ENCODE assay signal across 9 mouse cellular contexts in the genomic region with DNA sequence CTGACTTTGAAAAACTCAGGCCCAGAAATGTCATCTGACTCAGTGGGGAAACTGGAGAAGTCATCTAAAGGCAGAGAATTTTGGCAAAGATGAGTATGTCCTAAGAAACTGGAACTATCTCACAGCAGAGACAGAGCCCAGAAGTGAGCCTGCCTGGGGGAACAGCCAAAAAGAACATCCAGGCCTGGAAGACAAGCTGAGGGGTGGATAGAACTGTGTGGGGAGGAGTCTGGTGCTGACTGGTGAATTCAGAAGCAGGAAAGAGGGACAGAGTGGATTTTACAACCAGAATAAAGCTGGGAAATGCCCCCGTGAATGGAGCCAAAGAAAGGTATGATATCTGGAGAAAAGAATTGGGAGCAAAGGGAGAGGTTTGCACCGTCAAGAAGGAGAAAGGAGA. TPM values are rescaled to one million over a fixed set of nuclear protein-coding genes. Genes with fewer than 3 reads are reported as not detected.
A peak's percentile ranks its signal among the peaks of the same experiment; 100 is the strongest.
DNase-seq lines count a peak whose midpoint lies in the region; ATAC-seq and TF ChIP-seq lines count a peak whose summit lies in the region.
"Had no signal": no experiment of that assay in that cellular context is flagged by ENCODE, and none has a peak within 500 bp of the region (broad histone marks: within the 10 kb centered on the region; RNA-seq: fewer than 3 reads in every experiment).

TSS of gene Aldh1a1 (plus strand) at position 225 of the 400 bp plus-strand sequence.

- WGBS in cerebellum, adult 2 months = 45% methylated on average over 2 of the region's 2 CpGs
- 71% methylated on average over 2 of the region's 2 CpGs for WGBS in heart, embryonic 10.5 days
- 79% methylated on average over 2 of the region's 2 CpGs for WGBS in lung, embryonic 14.5 days
- 78% methylated on average over 2 of the region's 2 CpGs for WGBS in forebrain, embryonic 12.5 days
- 84% methylated on average over 2 of the region's 2 CpGs for WGBS in hindbrain, embryonic 10.5 days

- H3K9me3 ChIP-seq in heart, embryonic 10.5 days = no peaks in the 10 kb centered on the region
- H3K9me3 ChIP-seq in lung, embryonic 14.5 days (ENCODE audit: low read depth, low read length) = no peaks in the 10 kb centered on the region
- no peaks in the 10 kb centered on the region for H3K9me3 ChIP-seq in forebrain, embryonic 12.5 days
- no peaks in the 10 kb centered on the region for H3K9me3 ChIP-seq in hindbrain, embryonic 10.5 days

- no peak within 1 kb of the TSS for H3K4me3 ChIP-seq in cerebellum, adult 2 months (replicated peaks; ENCODE audit: insufficient read depth, low read depth, low read length)
- H3K4me3 ChIP-seq in heart, embryonic 10.5 days = no peak within 1 kb of the TSS
- no peak within 1 kb of the TSS for H3K4me3 ChIP-seq in lung, embryonic 14.5 days (ENCODE audit: low read depth, low read length)
- no peak within 1 kb of the TSS for H3K4me3 ChIP-seq in forebrain, embryonic 12.5 days (replicated peaks)
- no peak within 1 kb of the TSS for H3K4me3 ChIP-seq in hindbrain, embryonic 10.5 days

- H3K9ac ChIP-seq in lung, embryonic 14.5 days = no peak within 1 kb of the TSS
- no peak within 1 kb of the TSS for H3K9ac ChIP-seq in forebrain, embryonic 12.5 days
- H3K9ac ChIP-seq: liver, embryonic 14.5 days had no signal

- H3K4me1 ChIP-seq in cerebellum, adult 2 months (ENCODE audit: control insufficient read depth, insufficient read depth, low read length) = no peaks in the 10 kb centered on the region
- H3K4me1 ChIP-seq in heart, embryonic 10.5 days = no peaks in the 10 kb centered on the region
- H3K4me1 ChIP-seq in lung, embryonic 14.5 days (ENCODE audit: insufficient read depth) = no peaks in the 10 kb centered on the region
- no peaks in the 10 kb centered on the region for H3K4me1 ChIP-seq in forebrain, embryonic 12.5 days
- no peaks in the 10 kb centered on the region for H3K4me1 ChIP-seq in hindbrain, embryonic 10.5 days (replicated peaks)

- H3K27me3 ChIP-seq in cerebellum, adult 2 months (ENCODE audit: control insufficient read depth, insufficient read depth, low read length) = no peaks in the 10 kb centered on the region; the same call in 1 of the 2 replicates
- no peaks in the 10 kb centered on the region for H3K27me3 ChIP-seq in heart, embryonic 10.5 days (ENCODE audit: insufficient read depth, poor library complexity, severe bottlenecking)
- no peaks in the 10 kb centered on the region for H3K27me3 ChIP-seq in lung, embryonic 14.5 days (ENCODE audit: insufficient read depth, low read length)
- H3K27me3 ChIP-seq in forebrain, embryonic 12.5 days = no peaks in the 10 kb centered on the region
- H3K27me3 ChIP-seq in hindbrain, embryonic 10.5 days (ENCODE audit: insufficient read depth, poor library complexity, severe bottlenecking) = no peaks in the 10 kb centered on the region

- H3K27ac ChIP-seq in cerebellum, adult 2 months (ENCODE audit: insufficient read depth, low read length) = no peak within 1 kb of the TSS; the same call in 1 of the 2 replicates
- no peak within 1 kb of the TSS for H3K27ac ChIP-seq in heart, embryonic 10.5 days
- no peak within 1 kb of the TSS for H3K27ac ChIP-seq in lung, embryonic 14.5 days (ENCODE audit: low read depth)
- H3K27ac ChIP-seq in forebrain, embryonic 12.5 days = no peak within 1 kb of the TSS
- no peak within 1 kb of the TSS for H3K27ac ChIP-seq in hindbrain, embryonic 10.5 days
- H3K27ac ChIP-seq: liver, embryonic 14.5 days had no signal

- no peak for TF ChIP-seq CTCF in cerebellum, adult 2 months (IDR thresholded peaks at IDR 0.05; ENCODE audit: borderline replicate concordance, insufficient read depth, low read depth, low read length)
- no peak for TF ChIP-seq CTCF in lung, embryonic 14.5 days (IDR thresholded peaks at IDR 0.05; ENCODE audit: low read depth)

- ATAC-seq in frontal cortex, adult (ENCODE audit: low TSS enrichment) = peak; percentile 93
- ATAC-seq in lung, embryonic 14.5 days (ENCODE audit: insufficient read depth) = no peak
- no peak for ATAC-seq in forebrain, embryonic 12.5 days (ENCODE audit: low FRiP score)

- DNase-seq in frontal cortex, postnatal 14 days (ENCODE audit: low spot score in 2 of 2) = no peak
- peak in 1 of 2 experiments; percentile 33 for DNase-seq in cerebellum, adult 2 months
- DNase-seq in heart, embryonic 10.5 days (ENCODE audit: low spot score) = no peak
- no peak for DNase-seq in lung, embryonic 14.5 days
- no peak for DNase-seq in hindbrain, embryonic 10.5 days (ENCODE audit: low spot score)
- no peak for DNase-seq in yolk sac, embryonic 10.5 days (ENCODE audit: low spot score)

- H3K4me2 ChIP-seq in lung, embryonic 14.5 days = no peak within 1 kb of the TSS
- H3K4me2 ChIP-seq in forebrain, embryonic 12.5 days = no peak within 1 kb of the TSS

- no peaks in the 10 kb centered on the region for H3K36me3 ChIP-seq in heart, embryonic 10.5 days
- H3K36me3 ChIP-seq in lung, embryonic 14.5 days (ENCODE audit: insufficient read depth) = no peaks in the 10 kb centered on the region
- H3K36me3 ChIP-seq in forebrain, embryonic 12.5 days (replicated peaks) = no peaks in the 10 kb centered on the region
- no peaks in the 10 kb centered on the region for H3K36me3 ChIP-seq in hindbrain, embryonic 10.5 days

- TF ChIP-seq POLR2A in cerebellum, adult 2 months (IDR thresholded peaks at IDR 0.05; ENCODE audit: borderline replicate concordance, insufficient read depth, low read length) = no peak

RNA-seq across cellular contexts. Expression of gene Aldh1a1, which starts in this region (rescaled TPM):
- polyA plus RNA-seq in cerebellum, adult 2 months (2012; rRNA removed) = 257 and 274 TPM in 2 replicates
- polyA plus RNA-seq in heart, embryonic 10.5 days (2016; fragmentation: Nextera tagmentation; extraction: Ambion mirVana) = 9.7 and 10.4 TPM in 2 replicates
- 19.2 TPM in 2 replicates for polyA plus RNA-seq in lung, embryonic 14.5 days (2014; fragmentation: Nextera tagmentation; extraction: Ambion mirVana)
- 0.37 and 0.59 TPM in 2 replicates for polyA plus RNA-seq in forebrain, embryonic 12.5 days (2016; fragmentation: Nextera tagmentation; extraction: Ambion mirVana)
- polyA plus RNA-seq in hindbrain, embryonic 10.5 days (2016; fragmentation: Nextera tagmentation; extraction: Ambion mirVana) = 0.12 and 2.0 TPM in 2 replicates

Comparison
In these comparisons a context has a peak if more than half of its experiments do, and no peak if none do; other contexts are left out.
1. RNA of gene Aldh1a1 (polyA plus RNA-seq): 257 to 274 TPM in cerebellum, adult 2 months; 19.2 TPM in lung, embryonic 14.5 days, 9.7 to 10.4 TPM in heart, embryonic 10.5 days, 0.37 to 0.59 TPM in forebrain, embryonic 12.5 days and 0.12 to 2.0 TPM in hindbrain, embryonic 10.5 days; every median in the first group is over 10 times any median in the second.